Mouse (Mus musculus): ENCODE data around the gene Mfsd4b5.
"Not testable (repeated sequence)": the region's sequence is repeated elsewhere in the genome, so short reads cannot be mapped to it uniquely, and the experiment has no call there.

The Mfsd4b5 gene

GRCm38 (mm10) chr10:39967512-39967911, 18.9 kb downstream of the Mfsd4b5 start:
- no peak for DNase-seq (ENCODE audit: extremely low spot score, low spot score)

- no peak for DNase-seq (ENCODE audit: extremely low spot score, low spot score)
Measured at GRCm38 (mm10) chr10:39961906-39962305, 24.5 kb downstream of the Mfsd4b5 start.

GRCm38 (mm10) chr10:39960441-39960822, 26.0 kb downstream of the Mfsd4b5 start:
- DNase-seq (ENCODE audit: extremely low spot score, low spot score), result no peak

- peak; percentile 92 for DNase-seq (ENCODE audit: extremely low spot score, low spot score)
Measured at GRCm38 (mm10) chr10:39959761-39960440, 26.5 kb downstream of the Mfsd4b5 start, which contains the start of gene Mfsd4b3. Gene Mfsd4b3 (minus strand): TSS chr10:39960153.

GRCm38 (mm10) chr10:39958266-39958665, 28.2 kb downstream of the Mfsd4b5 start:
- DNase-seq (ENCODE audit: extremely low spot score, low spot score), result no peak

- DNase-seq (ENCODE audit: extremely low spot score, low spot score), result no peak
Measured at GRCm38 (mm10) chr10:39956340-39956878, 30.0 kb downstream of the Mfsd4b5 start.

GRCm38 (mm10) chr10:39955163-39955562, 31.3 kb downstream of the Mfsd4b5 start:
- DNase-seq (ENCODE audit: extremely low spot score, low spot score), result no peak

- no peak for DNase-seq (ENCODE audit: extremely low spot score, low spot score)
Measured at GRCm38 (mm10) chr10:39949377-39949954, 37.0 kb downstream of the Mfsd4b5 start.

- DNase-seq (ENCODE audit: extremely low spot score, low spot score), result not testable (repeated sequence)
Measured at GRCm38 (mm10) chr10:39947195-39947594, 39.3 kb downstream of the Mfsd4b5 start.

GRCm38 (mm10) chr10:39936553-39936952, 49.9 kb downstream of the Mfsd4b5 start:
- DNase-seq (ENCODE audit: extremely low spot score, low spot score), result no peak

GRCm38 (mm10) chr10:39926616-39927139, 59.8 kb downstream of the Mfsd4b5 start, which contains the start of gene Mfsd4b2:
Gene Mfsd4b2 (minus strand): TSS chr10:39926923.
- peak; percentile 53 for DNase-seq (ENCODE audit: extremely low spot score, low spot score)

- DNase-seq (ENCODE audit: extremely low spot score, low spot score), result not testable (repeated sequence)
Measured at GRCm38 (mm10) chr10:39924556-39924955, 61.9 kb downstream of the Mfsd4b5 start.

GRCm38 (mm10) chr10:39912616-39913015, 73.8 kb downstream of the Mfsd4b5 start:
- DNase-seq (ENCODE audit: extremely low spot score, low spot score), result no peak

GRCm38 (mm10) chr10:39908768-39909441, 77.5 kb downstream of the Mfsd4b5 start:
- DNase-seq (ENCODE audit: extremely low spot score, low spot score), result no peak
